Mouse (Mus musculus): ENCODE data around the gene Ankrd27.

Ankrd27 gene

GRCm38 (mm10) chr7:35640072-35640471, 54.0 kb downstream of the Ankrd27 start:
- no peak for DNase-seq (ENCODE audit: low spot score)

GRCm38 (mm10) chr7:35646317-35647081, 60.5 kb downstream of the Ankrd27 start:
- DNase-seq (ENCODE audit: low spot score), result no peak

GRCm38 (mm10) chr7:35647101-35647698, 61.2 kb downstream of the Ankrd27 start, which contains the start of gene Pdcd5:
Gene Pdcd5, minus strand, starts transcription at chr7:35647521.
- DNase-seq (ENCODE audit: low spot score), result peak; percentile 99

- no peak for DNase-seq (ENCODE audit: low spot score)
These were observed 62.4 kb downstream of the Ankrd27 start for GRCm38 (mm10) chr7:35648239-35649069.

- DNase-seq (ENCODE audit: low spot score), result peak; percentile 31
These were observed 63.0 kb downstream of the Ankrd27 start for GRCm38 (mm10) chr7:35649071-35649470.

- no peak for DNase-seq (ENCODE audit: low spot score)
These were observed 64.8 kb downstream of the Ankrd27 start for GRCm38 (mm10) chr7:35650716-35651410.

GRCm38 (mm10) chr7:35651583-35652270, 65.7 kb downstream of the Ankrd27 start:
- no peak for DNase-seq (ENCODE audit: low spot score)

GRCm38 (mm10) chr7:35657829-35658228, 71.8 kb downstream of the Ankrd27 start:
- DNase-seq (ENCODE audit: low spot score), result no peak

GRCm38 (mm10) chr7:35659173-35659572, 73.1 kb downstream of the Ankrd27 start:
- peak; percentile 19 for DNase-seq (ENCODE audit: low spot score)

GRCm38 (mm10) chr7:35663790-35664376, 77.8 kb downstream of the Ankrd27 start:
- no peak for DNase-seq (ENCODE audit: low spot score)

GRCm38 (mm10) chr7:35668066-35669041, 82.3 kb downstream of the Ankrd27 start:
- DNase-seq (ENCODE audit: low spot score), result no peak

GRCm38 (mm10) chr7:35678976-35679375, 92.9 kb downstream of the Ankrd27 start:
- no peak for DNase-seq (ENCODE audit: low spot score)

GRCm38 (mm10) chr7:35681559-35681958, 95.5 kb downstream of the Ankrd27 start:
- DNase-seq (ENCODE audit: low spot score), result no peak

GRCm38 (mm10) chr7:35683409-35684122, 97.5 kb downstream of the Ankrd27 start:
- DNase-seq (ENCODE audit: low spot score), result no peak

- no peak for DNase-seq (ENCODE audit: low spot score)
These were observed 100.2 kb downstream of the Ankrd27 start for GRCm38 (mm10) chr7:35686216-35686615.

GRCm38 (mm10) chr7:35686756-35687155, 100.7 kb downstream of the Ankrd27 start:
- peak; percentile 46 for DNase-seq (ENCODE audit: low spot score)

GRCm38 (mm10) chr7:35687229-35687628, 101.2 kb downstream of the Ankrd27 start:
- DNase-seq (ENCODE audit: low spot score), result no peak

- DNase-seq (ENCODE audit: low spot score), result no peak
These were observed 102.2 kb downstream of the Ankrd27 start for GRCm38 (mm10) chr7:35688276-35688675.
